Mouse (Mus musculus): ENCODE measurements around the gene Emilin3. TPM values are rescaled to one million over a fixed set of nuclear protein-coding genes. Genes with fewer than 3 reads are reported as not detected.

Gene Emilin3
- polyA plus RNA-seq, 1 experiment from 2014 or later, result 54.6 TPM

DNA sequence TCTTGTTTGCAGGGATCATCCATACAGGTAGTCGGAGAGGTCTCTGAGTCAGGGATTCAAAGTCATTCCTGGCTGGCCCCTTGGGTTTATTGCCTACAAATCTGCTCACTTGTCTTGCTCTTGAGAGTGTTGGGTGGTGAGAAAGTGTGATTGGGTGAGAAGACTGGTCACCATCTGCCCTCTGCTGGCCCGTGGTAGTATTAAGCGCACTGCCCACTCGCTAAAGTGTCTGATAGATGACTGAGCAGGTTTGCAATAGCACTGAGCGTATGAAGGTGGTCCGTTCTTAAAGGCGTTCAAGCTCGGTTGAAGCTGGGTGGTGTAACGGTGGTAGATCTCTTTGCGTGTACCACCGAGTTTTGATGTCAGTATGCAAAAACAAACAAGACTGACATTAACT lies 24.8 kb downstream of the Emilin3 start:
- Histone ChIP-seq H3K4me1 (peaks cover 16% of the 10 kb centered on the region), H3K4me3 (peak overlapping the region; percentile 50), H3K9me3 (no peaks in the 10 kb centered on the region), H3K9ac (0 out of 2 replicates have a peak overlapping the region, but pooled peaks have one; percentile 14), H3K27ac (no peak overlapping the region), H3K4me2 (peak overlapping the region; percentile 95), H3K36me3 (no peaks in the 10 kb centered on the region), H3K27me3 (no peaks in the 10 kb centered on the region)
- WGBS, result 1% methylated on average over 11 of the region's 11 CpGs
- ATAC-seq (ENCODE audit: insufficient number of reproducible peaks, low FRiP score, low TSS enrichment, low read depth), result peak; percentile 45; the same call in 1 of the 2 replicates

DNA sequence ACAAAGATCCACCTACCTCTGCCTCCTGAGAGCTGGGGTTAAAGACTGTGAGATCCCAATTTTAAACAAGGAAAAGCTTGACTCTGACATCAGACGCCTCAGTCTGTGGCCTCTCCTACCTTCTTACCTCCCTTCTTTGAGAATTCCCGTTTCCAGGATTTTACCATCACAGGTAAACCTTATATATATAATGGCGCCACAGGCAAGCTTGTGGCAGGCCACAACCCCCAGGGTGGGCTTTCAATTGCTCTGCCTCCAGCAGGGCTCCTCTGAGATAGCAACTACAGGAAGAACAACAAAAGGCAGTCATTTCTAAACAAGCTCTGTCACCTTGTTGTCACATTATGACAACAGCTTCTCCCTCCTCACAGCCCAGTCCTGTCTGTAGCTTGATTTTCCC lies 25.9 kb downstream of the Emilin3 start:
- H3K36me3 ChIP-seq, result no peaks in the 10 kb centered on the region
- no peak overlapping the region for H3K27ac ChIP-seq
- H3K4me2 ChIP-seq, result no peak overlapping the region
- no peaks in the 10 kb centered on the region for H3K27me3 ChIP-seq
- no peak for ATAC-seq (ENCODE audit: insufficient number of reproducible peaks, low FRiP score, low TSS enrichment, low read depth)
- no peaks in the 10 kb centered on the region for H3K9me3 ChIP-seq
- WGBS, result 57% methylated on average over 3 of the region's 3 CpGs
- no peak overlapping the region for H3K4me3 ChIP-seq
- H3K9ac ChIP-seq, result no peak overlapping the region
- peaks cover 22% of the 10 kb centered on the region for H3K4me1 ChIP-seq

DNA sequence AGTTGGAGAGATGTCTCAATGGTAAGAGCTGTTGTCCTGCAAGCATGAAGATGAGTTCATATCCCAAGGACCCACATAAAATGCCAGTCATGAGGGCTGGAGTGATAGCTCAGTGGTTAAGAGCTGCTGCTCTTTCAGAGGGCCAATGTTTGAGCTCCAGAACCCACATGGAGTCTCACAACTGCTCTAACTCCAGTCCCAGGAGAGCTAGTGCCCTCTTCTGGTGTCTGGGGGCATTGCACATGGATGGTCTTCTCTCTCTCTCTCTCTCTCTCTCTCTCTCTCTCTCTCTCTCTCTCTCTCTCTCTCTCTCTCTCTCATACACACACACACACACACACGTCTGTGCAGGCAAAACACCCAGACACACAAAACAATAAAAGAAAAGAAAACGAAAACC lies 27.3 kb downstream of the Emilin3 start:
- no peak overlapping the region for H3K4me3 ChIP-seq
- H3K4me2 ChIP-seq, result no peak overlapping the region
- H3K27ac ChIP-seq, result no peak overlapping the region
- H3K27me3 ChIP-seq, result no peaks in the 10 kb centered on the region
- H3K4me1 ChIP-seq, result peaks cover 29% of the 10 kb centered on the region
- ATAC-seq (ENCODE audit: insufficient number of reproducible peaks, low FRiP score, low TSS enrichment, low read depth), result no peak
- H3K36me3 ChIP-seq, result no peaks in the 10 kb centered on the region
- no peak overlapping the region for H3K9ac ChIP-seq
- no peaks in the 10 kb centered on the region for H3K9me3 ChIP-seq
- 26% methylated on average over 2 of the region's 2 CpGs for WGBS

DNA sequence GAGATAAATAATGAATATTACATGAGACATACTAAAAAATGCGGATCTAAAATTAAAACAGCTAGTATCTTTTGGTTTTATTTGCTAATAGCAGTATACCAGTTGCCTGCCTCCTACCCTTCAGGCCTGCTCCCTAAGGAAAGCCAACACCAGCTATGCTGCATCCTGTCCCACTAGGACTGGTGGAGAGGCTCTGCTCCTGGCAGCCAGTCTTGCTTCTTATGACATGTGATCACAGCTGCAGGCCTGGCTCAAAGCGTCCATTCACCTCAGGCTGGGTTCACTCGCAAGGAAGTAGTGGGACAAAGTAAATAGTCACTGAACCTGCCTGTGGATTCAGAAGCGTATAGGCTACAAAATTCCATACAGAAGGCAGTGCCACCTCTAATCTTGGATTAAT lies 28.2 kb downstream of the Emilin3 start:
- WGBS, result 73% methylated on average over 4 of the region's 4 CpGs
- no peak overlapping the region for H3K4me2 ChIP-seq
- H3K4me3 ChIP-seq, result no peak overlapping the region
- no peaks in the 10 kb centered on the region for H3K36me3 ChIP-seq
- no peaks in the 10 kb centered on the region for H3K27me3 ChIP-seq
- H3K27ac ChIP-seq, result no peak overlapping the region
- H3K9me3 ChIP-seq, result no peaks in the 10 kb centered on the region
- no peak overlapping the region for H3K9ac ChIP-seq
- no peak for ATAC-seq (ENCODE audit: insufficient number of reproducible peaks, low FRiP score, low TSS enrichment, low read depth)
- H3K4me1 ChIP-seq, result peaks cover 29% of the 10 kb centered on the region

DNA sequence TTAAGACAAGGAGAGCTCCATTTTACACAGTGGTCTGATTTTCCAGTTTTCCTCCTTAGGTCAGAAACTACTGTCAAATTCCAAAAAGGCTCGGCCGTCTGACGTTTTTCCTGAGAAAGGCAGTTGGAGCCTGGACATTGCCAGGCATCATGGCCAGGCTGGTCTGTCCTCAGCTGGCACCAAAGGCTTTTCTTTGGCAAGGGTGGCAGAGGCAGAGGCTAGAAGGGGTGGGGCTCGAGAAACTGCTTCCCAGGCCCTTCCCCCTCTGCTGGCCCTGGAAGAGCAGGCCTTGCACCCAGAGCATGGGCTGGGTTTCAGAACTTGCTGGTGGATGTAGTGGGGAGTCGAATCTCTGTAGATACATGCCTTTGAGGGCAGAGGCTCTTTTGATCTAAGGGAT lies 29.7 kb downstream of the Emilin3 start:
- no peaks in the 10 kb centered on the region for H3K36me3 ChIP-seq
- H3K4me3 ChIP-seq, result no peak overlapping the region
- WGBS, result 64% methylated on average over 5 of the region's 5 CpGs
- H3K27ac ChIP-seq, result no peak overlapping the region
- no peak for ATAC-seq (ENCODE audit: insufficient number of reproducible peaks, low FRiP score, low TSS enrichment, low read depth)
- no peak overlapping the region for H3K9ac ChIP-seq
- no peaks in the 10 kb centered on the region for H3K27me3 ChIP-seq
- no peak overlapping the region for H3K4me2 ChIP-seq
- peaks cover 16% of the 10 kb centered on the region for H3K4me1 ChIP-seq
- H3K9me3 ChIP-seq, result no peaks in the 10 kb centered on the region

DNA sequence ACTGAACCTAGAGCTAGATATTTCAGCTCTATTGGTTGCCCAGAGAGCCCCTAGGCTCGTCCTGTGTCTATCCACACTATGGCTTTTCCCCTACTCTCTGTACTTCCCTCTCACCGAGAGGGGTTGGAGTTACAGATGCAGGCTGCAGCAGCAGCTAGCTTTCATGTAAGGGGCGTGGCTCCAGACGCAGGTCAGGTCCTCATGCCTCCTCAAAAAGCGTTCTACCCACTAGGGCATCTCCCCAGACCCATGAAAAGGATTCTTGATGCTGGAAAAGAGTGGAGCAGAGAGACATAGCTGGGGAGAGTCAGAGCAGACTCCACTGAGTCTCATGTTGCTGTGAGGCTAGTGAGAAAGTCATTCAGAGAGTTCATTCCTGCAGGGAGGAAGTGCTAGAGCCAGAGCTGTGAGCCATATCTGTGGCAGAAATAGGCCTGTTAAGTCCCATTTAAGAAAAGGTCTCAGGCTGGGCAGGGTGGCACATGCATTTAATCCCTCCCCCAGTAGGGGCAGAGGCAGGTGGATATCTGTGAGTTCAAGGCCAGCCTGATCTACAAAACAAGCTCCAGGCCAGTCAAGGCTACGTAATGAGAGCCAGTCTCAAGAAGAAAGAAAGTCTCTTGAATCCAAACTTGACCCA lies 30.5 kb downstream of the Emilin3 start:
- Histone ChIP-seq H3K36me3 (no peaks in the 10 kb centered on the region), H3K27ac (no peak overlapping the region), H3K4me2 (no peak overlapping the region), H3K9ac (no peak overlapping the region), H3K4me3 (no peak overlapping the region), H3K4me1 (peaks cover 13% of the 10 kb centered on the region), H3K27me3 (no peaks in the 10 kb centered on the region), H3K9me3 (no peaks in the 10 kb centered on the region)
- no peak for ATAC-seq (ENCODE audit: insufficient number of reproducible peaks, low FRiP score, low TSS enrichment, low read depth)
- WGBS, result 45% methylated on average over 6 of the region's 6 CpGs

DNA sequence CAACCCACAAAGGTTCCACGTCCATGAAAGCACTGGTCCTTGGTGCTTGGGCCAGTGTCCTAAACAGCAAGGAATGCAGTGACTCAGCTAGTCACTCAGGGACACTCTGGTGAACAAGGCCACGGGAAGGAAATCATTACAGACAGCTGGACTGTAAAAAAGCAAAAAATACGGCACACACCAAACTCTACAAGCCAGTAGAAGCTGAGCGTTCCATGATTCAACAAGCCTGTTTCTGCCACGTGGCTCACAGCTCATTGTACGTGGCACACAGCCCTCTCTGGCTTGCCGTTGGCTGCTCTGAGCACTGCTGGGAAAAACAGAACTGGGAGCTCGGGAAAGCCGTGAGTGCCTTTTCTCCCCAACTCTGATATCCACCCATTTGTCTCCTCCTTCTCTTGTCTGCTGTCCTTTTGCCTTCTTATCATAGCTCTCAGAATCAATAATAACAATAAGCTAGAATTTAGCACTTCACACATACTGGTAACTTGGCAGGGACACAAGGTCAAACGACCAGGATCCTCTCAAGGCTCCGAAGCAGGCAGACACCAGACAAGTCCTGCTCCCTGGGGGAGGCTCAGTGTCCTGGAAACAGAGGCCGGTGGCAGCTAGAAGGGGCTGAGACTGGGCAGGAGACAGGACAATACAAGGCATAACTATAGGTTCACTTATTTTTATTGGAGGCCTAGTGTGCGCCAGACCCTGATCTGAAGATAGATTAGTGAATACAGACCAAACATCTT lies 31.5 kb downstream of the Emilin3 start, which contains the start of gene Lpin3:
Gene Lpin3 (plus strand): TSS at position 218 of the 743 bp plus-strand sequence.
- ATAC-seq (ENCODE audit: insufficient number of reproducible peaks, low FRiP score, low TSS enrichment, low read depth), result no peak
- 43% methylated on average over 13 of the region's 13 CpGs for WGBS

DNA sequence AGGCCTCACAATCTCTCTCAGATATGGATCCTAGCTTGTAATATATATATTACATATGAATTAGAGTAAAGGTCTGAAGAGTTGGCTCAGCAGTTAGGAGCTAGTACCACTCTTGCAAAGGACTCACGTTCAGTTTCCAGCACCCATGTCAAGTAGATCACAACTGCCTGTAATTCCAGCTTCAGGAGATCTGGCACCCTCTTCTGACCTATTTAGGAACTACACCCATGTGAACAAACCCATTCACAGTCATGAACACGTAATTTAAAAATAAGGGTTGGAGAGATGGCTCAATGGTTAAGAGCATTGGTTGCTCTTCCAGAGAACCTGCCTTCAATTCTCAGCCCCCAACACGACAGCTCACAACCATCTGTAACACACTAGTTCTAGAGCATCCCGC lies 36.0 kb downstream of the Emilin3 start:
- Histone ChIP-seq H3K27ac (no peak overlapping the region), H3K4me3 (no peak overlapping the region), H3K9me3 (no peaks in the 10 kb centered on the region), H3K27me3 (no peaks in the 10 kb centered on the region), H3K36me3 (no peaks in the 10 kb centered on the region), H3K4me1 (peaks cover 19% of the 10 kb centered on the region), H3K9ac (no peak overlapping the region), H3K4me2 (no peak overlapping the region)
- ATAC-seq (ENCODE audit: insufficient number of reproducible peaks, low FRiP score, low TSS enrichment, low read depth), result no peak
- 87% methylated on average over 4 of the region's 4 CpGs for WGBS

More for the DNA sequence above, 31.5 kb downstream of the Emilin3 start, which contains the start of gene Lpin3:
- H3K4me3 ChIP-seq, result no peak within 1 kb of the TSS
- no peak within 1 kb of the TSS for H3K4me2 ChIP-seq
- H3K9me3 ChIP-seq, result no peaks in the 10 kb centered on the region
- no peaks in the 10 kb centered on the region for H3K36me3 ChIP-seq
- no peak within 1 kb of the TSS for H3K27ac ChIP-seq
- no peaks in the 10 kb centered on the region for H3K27me3 ChIP-seq
- H3K4me1 ChIP-seq, result peaks cover 13% of the 10 kb centered on the region
- H3K9ac ChIP-seq, result no peak within 1 kb of the TSS

DNA sequence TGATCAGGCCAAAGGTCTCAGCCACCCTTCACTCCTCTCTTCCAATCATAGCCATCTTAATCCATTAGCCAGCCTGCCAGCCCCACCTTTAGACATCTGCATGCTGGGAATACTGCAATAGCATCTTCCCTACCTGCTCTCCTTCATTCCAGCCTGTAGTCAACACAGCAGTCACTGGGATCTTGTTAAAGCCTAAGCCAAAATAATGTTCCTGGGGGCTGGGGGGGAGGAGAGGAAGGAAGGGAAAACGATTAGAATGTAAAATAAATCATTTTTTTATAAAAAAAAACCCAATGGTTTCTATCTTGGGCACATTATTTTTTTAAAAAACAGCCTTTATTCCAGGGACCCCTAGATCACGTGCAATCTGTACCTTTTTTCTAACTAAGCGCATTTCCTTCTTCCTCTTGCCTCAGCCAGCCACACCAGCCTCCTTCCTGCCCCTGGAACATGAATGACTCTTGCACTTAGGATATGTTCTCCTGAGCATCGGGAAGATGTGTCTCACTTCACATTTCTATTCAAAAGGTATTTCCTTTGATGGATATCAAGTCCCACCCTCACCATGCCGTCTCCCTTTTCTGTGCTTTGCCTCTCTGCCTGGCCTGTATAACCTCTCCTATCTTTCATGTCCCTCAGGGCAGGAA lies 37.8 kb downstream of the Emilin3 start:
- H3K9me3 ChIP-seq, result no peaks in the 10 kb centered on the region
- no peak for ATAC-seq (ENCODE audit: insufficient number of reproducible peaks, low FRiP score, low TSS enrichment, low read depth)
- H3K27me3 ChIP-seq, result no peaks in the 10 kb centered on the region
- H3K4me2 ChIP-seq, result no peak overlapping the region
- no peak overlapping the region for H3K9ac ChIP-seq
- H3K36me3 ChIP-seq, result no peaks in the 10 kb centered on the region
- H3K27ac ChIP-seq, result no peak overlapping the region
- whole genome bisulfite sequencing, result 78% methylated on average over 5 of the region's 5 CpGs
- no peak overlapping the region for H3K4me3 ChIP-seq
- peaks cover 13% of the 10 kb centered on the region; the same call in 1 of the 2 replicates for H3K4me1 ChIP-seq

DNA sequence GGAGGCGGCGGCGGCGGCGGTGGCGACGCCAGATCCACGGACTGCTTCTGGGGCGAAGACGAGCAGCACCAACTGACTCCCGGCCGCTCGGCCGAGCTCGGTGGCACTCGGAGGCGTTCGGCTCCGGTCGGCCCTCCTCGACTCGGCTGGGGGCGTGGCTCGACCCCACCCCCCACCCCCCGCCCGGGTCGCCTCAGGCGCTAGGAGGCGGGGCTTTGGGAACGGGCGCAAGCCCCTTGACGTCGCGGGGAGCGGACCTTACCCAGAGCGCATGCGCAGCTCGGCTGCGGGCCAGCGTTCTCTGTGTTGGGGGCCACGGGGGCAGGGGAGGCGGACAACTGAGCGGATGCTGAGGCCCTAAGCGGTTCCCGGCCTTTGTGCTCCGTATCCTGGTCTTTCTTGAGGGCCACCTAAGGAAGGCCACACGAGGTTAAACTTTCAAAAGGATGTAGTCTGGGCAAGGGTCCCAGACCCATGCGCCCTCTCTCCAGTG lies 39.2 kb downstream of the Emilin3 start, which contains the start of gene Zhx3:
Gene Zhx3 (minus strand): TSS at position 109 of the 493 bp plus-strand sequence.
- under 1% methylated on average over 31 of the region's 48 CpGs for WGBS
- Histone ChIP-seq H3K27me3 (no peaks in the 10 kb centered on the region), H3K9me3 (no peaks in the 10 kb centered on the region), H3K4me2 (peak within 1 kb of the TSS; percentile 69), H3K36me3 (no peaks in the 10 kb centered on the region), H3K4me1 (peaks cover 13% of the 10 kb centered on the region; the same call in 1 of the 2 replicates), H3K9ac (peak within 1 kb of the TSS; percentile 100), H3K27ac (peak within 1 kb of the TSS; percentile 99), H3K4me3 (peak within 1 kb of the TSS; percentile 95)
- ATAC-seq (ENCODE audit: insufficient number of reproducible peaks, low FRiP score, low TSS enrichment, low read depth), result peak; percentile 96

DNA sequence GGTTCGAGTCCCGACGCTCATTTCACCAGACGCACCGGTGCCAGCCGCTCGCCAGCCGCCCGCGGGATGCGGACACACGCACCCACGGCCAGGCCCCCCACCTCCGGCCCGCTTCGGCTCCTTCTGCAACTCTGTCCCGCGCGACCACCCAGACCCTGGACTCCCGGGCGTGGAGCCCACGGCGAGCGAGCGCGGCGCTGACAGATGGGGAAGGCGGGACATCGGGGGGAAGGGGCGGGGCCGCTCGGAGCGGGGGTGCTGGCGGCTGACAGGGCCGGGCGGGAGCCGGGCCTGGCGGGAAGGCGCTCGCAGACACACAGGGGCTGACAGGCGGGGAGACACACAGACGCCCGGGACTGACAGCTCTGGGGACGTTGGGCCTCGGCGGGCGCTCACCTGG lies 39.7 kb downstream of the Emilin3 start:
- Histone ChIP-seq H3K4me3 (peak overlapping the region; percentile 95), H3K4me2 (peak overlapping the region; percentile 69), H3K9me3 (no peaks in the 10 kb centered on the region), H3K27me3 (no peaks in the 10 kb centered on the region), H3K27ac (peak overlapping the region; percentile 99), H3K4me1 (peaks cover 13% of the 10 kb centered on the region; the same call in 1 of the 2 replicates), H3K36me3 (no peaks in the 10 kb centered on the region), H3K9ac (peak overlapping the region; percentile 100)
- WGBS, result under 1% methylated on average over 46 of the region's 47 CpGs
- ATAC-seq (ENCODE audit: insufficient number of reproducible peaks, low FRiP score, low TSS enrichment, low read depth), result peak; percentile 86

Data from limb, embryonic 15.5 days (tissue).